Mouse (Mus musculus) c-Kit-positive CD71-negative TER-119-negative erythroid progenitor cells, embryonic 14.5 days (primary cell): ENCODE results near the gene Man2b2.
"Not testable (repeated sequence)": the region's sequence is repeated elsewhere in the genome, so short reads cannot be mapped to it uniquely, and the experiment has no call there.

ENCODE experiments used
- DNase-seq: peaks from one replicate; pipeline ENCODE4 v3.0.0-alpha.2; 2013; ENCODE audit warnings: low read depth

Gene Man2b2

DNA sequence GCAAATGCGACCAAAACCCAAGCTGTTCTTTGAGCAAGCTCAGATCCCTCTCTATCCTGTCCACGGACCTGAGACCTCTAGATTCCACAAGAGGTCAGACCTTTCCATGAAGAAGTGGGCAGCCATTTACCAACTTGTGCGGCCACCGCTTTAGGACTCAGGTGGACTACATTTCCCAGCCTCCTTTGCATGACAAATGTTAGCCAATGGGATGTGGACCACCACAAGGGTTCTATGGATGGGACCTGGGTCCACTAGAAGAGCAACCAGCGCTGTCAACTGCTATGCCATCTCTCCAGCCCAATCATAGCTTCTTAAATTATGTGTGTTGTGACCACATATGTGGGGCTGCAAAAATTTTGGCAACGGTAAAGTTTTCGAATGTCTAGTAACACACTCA, 819 bp upstream of the Man2b2 start:
- no peak for DNase-seq

DNA sequence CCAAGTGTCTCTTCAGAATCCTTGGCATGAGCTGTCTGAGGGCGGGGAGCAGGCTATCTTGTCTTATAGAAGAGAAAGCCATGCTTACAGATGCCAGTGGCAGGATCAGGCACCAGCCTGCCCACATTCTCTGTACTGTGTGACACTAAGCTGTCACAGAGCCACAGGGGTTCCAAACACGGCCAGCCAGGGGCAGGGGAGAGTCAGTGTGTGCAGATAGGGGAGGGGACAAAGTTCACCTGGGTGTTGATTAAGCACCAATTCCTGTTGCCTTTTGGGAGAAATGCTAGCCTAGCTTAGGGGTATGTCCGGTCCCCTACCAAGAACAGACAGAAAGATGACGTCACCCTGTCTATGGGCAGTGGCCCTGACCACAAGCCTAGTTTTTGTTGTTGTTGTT, 1.4 kb downstream of the Man2b2 start:
- no peak for DNase-seq

DNA sequence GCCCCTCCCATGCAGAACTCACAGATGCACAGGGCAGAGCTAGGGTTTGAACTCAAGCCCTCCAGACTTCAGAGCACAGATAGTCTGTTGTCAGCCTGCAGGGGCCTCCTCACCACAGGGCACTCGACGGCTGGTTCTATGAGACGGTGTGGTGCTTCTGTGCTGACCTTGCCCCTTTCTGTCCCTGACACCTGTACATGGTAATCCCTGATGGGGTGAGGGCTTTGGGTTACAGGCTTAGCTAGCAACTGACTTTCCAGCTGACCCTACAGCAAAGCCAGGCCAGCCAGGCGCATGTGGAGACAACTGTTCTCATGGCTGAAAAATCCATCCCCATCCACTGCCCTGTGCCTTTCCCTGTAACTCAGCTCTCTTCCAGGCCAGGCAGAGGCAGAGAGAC, 7.5 kb downstream of the Man2b2 start:
- DNase-seq, result no peak

DNA sequence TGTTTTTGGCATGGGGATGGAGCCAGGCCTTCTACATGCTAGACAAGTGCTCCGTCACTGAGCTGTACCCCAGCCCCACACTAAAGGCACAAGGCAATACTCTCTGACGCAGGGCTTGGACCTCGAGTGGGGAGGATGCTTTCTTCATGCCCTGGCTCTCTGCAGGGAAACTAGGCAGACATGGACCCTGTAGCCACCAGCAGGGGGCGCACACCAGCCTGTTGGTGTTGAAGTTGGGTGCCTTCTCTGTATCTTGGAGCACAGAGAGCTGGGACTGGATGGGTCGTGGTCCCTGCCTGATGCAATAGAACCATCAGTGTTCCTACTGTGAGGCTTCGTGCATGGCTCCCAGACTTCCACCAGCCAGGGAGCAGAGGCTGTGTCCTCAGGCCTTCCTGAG, 10.3 kb downstream of the Man2b2 start:
- DNase-seq, result no peak

DNA sequence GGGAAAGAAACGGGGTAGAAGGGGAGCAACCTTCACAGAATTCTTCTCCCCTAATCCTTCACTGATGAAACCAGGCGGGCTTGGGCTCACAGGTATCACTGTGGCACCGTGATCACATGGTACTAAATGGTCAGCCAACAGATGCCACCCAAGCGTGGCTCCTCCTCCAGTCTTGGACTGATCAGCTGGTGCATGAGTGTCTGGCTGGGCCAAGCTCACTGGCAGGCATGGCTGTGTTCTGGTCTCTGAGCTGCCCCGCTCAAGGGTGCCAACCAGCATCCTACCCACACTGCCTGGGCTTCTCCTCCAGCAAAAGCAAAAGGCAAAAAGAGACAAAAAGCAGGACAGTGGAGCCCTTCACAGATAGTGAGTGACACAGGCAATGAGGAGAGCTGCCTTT, 10.7 kb downstream of the Man2b2 start:
- DNase-seq, result no peak

DNA sequence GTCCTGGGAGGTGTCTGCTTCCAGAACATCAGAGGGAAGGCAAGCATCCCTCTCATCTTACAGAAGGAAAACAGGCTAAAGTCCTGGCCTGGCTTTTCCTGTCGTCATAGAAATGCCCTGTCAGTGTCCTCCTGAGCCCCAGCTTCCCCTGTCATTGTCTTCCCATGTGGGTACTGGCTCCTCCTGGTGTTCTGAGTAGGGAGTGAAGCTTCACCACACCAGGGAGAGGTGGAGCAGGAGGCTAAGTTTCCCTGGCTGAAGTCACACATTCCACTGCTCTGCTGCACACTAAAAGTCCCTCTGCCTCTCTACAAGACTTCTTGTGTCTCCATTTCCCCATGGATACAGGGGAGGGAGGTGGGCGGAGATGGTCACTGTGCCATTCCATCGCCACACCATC, 12.7 kb downstream of the Man2b2 start:
- DNase-seq, result no peak

DNA sequence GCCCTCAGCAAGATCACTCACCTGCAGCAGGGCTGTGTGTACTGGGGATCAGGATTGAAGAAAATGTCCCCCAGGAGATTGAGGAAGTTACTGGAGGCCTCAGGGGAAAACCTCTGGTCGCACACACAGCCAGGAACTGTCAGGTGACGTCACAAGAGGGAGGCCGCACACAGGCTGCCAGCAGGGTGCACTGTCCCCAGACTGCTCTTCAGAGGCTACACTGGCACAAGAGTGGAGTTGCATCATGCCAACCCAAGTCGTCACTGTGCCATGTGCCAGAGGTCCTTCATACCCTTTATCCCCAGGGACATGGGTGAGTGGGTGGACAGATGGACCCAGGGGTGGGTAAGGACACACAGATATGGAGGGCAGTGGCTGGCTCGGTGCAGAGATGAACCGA, 15.9 kb downstream of the Man2b2 start:
- no peak for DNase-seq

DNA sequence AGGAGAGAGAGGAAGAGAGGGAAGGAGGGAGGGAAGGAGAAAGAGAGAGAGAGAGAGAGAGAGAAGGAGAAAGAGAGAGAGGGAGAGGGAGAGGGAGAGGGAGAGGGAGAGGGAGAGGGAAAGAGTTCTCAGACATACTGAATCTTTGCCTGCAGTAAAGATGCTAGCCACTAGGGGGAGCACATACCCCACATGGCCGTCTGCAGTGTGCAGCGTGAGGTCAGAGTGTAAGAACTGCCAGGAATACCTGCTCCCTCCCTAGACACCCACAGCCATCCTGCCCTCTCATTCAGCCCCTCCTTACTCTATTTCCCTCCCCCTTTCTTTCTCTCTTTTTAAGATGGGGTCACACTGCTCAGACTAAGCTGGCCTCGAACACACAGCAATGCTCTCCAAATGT, 19.0 kb downstream of the Man2b2 start:
- DNase-seq, result no peak

DNA sequence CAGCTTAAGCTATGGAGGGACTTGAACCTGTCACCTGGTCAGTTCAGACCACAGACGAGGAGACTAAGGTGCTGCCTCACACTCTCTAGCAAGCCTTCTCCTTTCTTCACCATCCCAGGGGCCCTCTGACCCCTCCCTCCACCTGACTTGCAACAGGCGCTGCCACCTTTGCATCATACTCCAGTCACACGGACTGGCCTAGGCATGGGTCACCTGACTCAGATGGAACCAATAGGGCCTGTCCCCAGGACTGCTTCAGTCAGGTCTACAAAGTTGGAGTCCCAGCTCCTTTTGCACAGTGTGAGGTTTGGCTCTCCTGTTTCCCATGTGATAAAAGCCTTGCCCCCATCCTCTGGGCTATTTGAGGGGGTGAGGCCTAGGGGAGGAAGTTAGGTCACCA, 19.8 kb downstream of the Man2b2 start:
- DNase-seq, result no peak

DNA sequence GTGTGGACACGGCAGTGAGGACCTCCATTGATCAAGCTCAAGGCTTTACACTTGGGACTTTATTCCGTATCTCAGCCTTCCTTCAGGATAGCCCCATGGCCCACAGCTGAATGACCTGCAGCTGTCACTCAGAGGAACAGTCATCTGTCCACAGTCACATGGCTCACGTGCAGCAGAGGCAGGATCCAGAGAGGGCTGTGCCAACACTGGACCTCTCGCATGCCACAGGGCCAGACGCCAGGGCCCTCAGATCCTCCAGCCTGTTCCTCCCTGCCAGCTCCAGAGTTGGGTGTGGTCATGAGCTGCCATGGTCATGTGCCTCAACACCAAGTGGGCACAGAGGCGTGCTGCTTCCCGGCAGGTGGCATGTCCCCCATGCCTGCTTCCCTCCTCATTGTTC, 21.3 kb downstream of the Man2b2 start:
- no peak for DNase-seq

DNA sequence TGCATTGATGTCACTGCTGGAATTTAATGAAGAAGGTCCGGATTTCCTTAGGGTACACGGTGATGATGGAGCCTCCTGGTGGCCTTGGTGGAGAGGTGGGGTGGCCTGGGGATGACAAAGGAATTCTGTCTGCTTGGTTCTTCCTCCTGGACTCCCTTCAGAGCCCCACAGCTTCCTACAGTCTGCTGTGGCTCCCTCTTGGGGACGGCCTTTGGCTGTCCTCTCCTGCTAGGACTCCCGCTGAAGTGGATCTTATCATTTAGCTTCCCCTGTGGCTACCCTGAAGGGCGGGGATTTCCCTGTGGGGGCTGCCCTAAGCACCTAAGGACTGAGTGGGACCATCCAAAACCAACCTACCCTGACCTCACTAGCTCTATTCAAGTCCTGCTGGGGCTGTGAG, 23.3 kb downstream of the Man2b2 start:
- DNase-seq, result no peak

DNA sequence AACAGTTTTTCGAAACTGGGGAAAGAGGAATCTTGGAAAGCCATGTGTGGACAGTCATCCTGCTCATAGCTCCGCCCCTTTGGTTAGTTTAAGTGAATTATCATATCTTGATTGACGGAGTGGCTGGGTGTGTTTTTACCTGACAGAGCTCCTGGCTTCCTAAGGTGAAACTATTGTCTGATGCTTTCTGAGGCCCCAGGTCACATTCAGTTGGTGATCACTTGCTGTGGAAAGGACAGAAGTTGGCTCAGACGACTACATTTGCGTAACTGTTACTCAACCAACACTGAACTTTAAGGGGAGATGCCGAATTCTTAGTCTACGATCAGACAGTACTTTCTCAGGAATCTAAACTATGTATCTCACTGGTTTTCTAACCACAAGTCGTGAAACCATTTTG, 33.2 kb downstream of the Man2b2 start:
- no peak for DNase-seq

DNA sequence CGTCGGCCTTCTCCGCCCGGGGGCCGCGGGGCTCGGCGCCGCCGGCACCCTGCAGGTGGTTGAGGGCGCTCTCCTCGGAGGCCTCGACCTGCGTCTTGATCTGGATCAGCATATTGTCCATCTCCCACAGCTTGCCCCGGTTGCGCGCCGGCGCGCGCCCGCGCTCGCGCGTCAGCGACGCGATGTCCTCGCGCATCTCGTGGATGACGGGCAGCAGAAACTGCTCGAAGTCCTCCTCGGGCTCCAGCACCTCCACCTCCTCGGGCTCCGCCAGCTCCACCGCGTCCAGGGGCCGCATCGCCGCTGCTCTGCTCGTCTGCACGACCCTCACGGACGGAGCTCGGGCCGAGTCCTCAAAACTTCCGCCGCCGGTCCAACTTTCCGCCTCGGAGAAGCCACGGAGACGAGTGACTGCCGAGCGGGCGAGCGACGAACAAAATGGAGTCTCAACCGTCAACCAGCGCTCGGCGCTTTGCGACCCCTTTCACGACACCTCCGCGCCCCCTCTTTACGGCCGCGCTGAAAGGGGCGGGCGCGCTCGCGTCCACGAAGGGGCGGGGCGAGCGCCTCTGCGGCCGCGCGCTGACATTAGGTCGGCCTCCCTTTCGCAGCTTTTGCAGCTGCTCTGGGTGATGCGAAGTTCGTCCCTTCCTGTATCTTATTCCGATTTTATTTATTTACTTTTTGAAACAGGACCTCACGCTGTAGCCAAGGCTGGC, 34.0 kb downstream of the Man2b2 start, which contains the start of gene Mrfap1:
TSS of gene Mrfap1 (minus strand) at position 477 of the 719 bp plus-strand sequence.
- peak; percentile 90 for DNase-seq

DNA sequence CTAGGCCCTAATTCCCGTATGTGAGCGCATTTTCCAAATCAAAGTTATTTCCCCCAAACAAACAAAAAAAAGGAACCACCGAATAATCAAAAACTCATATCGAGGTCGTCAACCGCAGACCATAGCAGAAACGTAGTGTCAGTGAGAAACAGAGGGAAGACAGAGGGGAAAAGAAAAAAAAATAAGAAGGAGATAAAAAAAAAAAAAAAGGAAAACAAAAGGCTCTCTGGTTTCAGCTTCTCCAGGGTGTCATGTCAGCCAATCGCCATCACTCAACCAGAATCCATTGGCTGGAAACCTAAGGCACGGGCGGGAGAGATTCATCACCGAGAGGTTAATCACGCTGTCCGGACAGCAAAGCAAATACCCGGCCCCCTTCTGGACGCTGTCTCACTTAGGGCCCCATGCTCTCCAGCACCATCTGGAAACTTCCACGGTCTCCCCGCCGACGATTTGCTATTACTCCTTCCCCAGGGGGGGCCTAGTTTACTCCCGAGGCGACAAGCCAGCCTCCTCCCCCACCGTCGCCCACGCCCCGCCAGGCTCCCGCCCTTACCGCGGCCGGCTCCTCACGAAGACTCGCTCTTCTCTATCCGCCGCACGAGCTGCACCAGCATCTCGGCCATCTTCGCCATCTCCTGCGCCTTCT, 34.7 kb downstream of the Man2b2 start:
- DNase-seq, result not testable (repeated sequence)

DNA sequence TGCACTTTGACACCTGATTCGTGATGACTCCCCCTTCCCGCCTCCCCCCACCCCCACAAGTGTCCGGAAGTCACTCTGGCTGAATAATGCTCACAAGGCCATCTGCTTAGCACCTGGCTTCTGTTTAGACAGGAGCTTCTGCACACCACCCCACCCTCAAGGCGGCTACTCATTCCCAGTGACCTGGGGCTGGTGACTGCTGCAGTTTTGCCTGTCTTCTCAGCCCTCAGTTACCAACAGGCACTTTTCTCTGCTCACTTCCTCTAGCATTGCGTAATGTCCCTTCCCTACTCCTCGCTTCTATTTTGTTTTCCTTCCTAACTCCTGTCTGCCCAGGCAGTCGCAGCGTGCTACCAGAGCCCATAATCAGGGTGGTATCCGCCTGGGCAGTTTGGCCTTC, 38.6 kb downstream of the Man2b2 start:
- no peak for DNase-seq

DNA sequence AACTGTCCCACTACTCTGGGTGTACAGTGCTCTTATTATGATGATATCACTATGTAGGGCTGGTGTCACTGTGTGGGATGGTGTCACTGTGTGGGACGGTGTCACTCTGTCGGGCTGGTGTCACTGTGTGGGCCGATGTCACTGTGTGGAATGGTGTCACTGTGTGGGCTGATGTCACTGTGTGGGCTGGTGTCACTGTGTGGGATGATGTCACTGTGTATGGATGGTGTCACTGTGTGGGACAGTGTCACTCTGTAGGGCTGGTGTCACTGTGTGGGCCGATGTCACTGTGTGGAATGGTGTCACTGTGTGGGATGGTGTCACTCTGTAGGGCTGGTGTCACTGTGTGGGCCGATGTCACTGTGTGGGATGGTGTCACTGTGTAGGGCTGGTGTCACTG, 44.4 kb downstream of the Man2b2 start:
- no peak for DNase-seq

DNA sequence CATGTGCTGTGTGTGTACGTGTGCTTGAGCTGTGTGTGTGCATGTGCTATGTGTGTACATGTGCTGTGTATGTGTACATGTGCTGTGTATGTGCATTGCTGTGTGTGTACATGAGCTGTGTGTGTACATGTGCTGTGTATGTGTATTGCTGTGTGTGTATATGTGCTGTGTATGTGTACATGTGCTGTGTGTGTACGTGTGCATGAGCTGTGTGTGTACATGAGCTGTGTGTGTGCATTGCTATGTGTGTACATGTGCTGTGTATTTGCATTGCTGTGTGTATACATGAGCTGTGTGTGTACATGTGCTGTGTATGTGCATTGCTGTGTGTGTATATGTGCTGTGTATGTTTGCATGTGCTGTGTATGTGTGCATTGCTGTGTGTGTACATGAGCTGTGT, 50.9 kb downstream of the Man2b2 start:
- no peak for DNase-seq

DNA sequence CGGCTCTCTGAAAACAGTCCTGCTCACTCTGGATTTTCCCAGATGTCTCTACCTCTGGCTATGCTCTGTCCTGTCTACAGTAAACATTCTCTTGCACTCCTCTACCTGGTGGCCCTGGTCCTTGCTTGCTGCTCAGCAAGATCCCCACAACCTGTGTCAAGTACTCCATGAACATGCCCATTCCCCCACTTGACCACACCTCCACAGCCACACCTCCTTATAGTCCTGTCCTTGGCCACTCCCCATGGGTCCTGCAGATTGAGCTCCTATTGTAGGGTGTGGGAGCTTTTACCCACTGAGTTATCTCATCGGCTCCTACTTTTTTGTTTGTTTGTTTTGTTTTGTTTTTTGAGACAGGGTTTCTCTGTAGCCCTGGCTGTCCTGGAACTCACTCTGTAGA, 51.6 kb downstream of the Man2b2 start:
- DNase-seq, result no peak

DNA sequence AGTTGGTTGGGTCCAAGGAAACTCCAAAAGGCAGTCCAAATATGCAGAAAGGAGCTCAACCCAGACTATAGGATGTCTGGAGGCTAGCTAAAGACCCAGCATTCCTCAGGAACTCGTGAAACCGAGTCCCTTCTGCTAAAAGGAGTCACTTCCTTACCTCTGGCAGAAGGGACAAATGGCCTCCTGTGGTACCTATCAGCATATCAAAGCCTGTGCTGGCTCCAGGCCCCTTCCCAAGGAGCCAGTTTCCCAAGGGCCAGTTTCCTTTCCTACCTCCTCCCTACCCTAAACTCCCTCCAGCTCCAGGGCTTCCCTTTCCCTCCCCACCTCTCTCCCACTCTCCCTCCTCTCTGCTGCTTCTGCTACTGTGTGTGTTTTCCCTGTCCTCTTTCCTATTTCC, 53.3 kb downstream of the Man2b2 start:
- DNase-seq, result no peak

DNA sequence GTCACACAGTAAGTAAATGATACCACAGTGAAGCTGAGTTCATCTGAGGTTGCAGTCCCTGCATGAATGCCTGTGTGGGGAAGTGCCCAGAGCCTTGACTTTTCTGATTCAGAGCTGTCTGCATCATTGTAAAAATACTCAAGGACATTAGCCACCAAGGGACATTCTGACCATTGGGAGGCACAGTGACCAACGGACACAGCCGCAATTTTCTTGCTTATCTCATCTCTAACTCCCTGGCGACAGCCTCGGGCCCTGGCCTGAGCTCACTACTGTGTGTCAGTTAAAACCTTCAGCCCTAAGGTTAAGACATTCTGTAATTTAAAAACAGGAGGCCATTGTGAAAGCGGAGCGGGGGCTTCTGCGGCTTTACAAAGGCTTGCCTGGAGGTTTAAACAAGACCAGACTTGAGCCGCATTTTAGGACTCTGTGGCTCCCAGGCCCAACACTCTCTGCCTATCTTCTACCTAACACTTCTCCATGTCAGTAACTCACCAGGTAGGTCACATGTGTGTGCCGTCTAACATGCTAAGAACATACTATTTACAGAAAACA, 54.4 kb downstream of the Man2b2 start:
- DNase-seq, result no peak

DNA sequence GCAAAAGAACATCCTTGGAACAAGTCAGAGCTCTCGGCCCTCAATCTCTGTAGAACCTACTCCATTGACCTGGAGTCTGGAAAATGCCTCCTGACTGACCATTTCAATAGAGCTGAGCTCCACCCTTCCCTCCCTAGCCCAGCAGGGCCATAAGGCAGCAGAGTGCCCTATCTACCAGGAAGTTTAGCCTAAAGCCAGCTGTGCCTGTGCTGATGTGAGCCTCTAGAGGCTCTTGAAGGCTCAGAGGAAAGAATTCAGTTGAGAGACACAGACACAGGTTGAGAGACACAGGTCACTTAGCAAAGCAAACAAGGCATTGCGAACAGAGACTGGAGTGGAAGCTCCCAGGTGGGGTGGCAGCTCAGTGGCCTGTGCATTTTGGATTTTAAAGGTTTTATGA, 55.1 kb downstream of the Man2b2 start:
- no peak for DNase-seq

DNA sequence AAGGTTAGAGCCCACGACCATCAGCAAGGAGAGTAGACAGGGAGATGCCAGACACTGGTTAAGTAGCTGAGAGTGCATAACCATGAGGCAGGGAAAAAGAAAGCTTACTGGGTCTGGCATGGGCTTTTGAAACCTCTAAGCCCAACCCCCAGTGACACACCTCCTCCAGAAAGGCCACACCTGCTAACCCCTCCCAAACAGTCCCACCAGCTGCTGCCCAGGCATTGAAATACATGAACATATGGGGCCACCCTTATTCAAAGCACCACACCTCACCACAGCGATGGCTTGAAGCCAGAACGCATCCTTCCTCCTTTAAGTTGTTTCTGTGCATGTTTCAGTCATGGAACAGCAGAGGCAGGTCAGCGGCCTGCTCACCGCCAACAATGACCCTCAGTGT, 57.9 kb downstream of the Man2b2 start:
- no peak for DNase-seq

DNA sequence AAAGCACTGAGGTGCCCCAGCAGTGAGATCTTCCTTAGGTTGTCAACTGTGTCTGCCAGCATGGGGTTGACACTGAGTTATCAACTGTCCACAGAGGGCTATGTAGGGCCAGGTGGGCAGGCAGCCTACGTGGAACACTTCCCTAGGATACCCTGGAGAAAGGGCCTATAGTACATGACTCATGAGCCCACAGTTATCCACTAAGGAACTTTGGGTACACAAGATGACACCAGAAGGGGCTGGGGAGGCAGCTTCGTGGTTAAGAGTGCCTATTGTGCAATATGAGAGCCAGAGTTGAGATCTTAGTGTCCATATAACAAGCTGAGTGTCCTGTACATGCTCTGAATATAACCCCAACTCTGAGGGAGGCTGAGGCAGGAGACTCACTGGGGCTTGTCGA, 60.9 kb downstream of the Man2b2 start:
- DNase-seq, result no peak
